ENCODE assay signal across 22 mouse cellular contexts in the genomic region with DNA sequence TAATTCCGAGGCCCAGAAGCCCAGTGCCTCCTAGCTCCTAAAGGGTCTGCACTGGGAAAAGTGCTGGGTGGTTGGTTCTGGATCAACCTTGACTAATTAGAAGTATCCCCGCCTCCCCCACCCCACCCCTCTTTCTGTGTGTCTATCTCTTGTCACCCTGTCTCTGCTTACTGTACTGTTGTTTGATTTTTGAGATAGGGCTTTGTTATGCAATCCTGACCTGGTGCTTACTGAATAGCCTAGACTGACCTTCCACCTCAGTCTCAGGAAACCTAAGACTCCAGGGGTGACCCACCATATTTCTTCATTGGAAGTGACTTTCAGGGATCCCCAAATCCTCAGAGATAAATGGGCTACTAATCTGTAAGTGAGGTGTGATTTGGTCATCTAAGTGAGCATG. TPM values are rescaled to one million over a fixed set of nuclear protein-coding genes. Genes with fewer than 3 reads are reported as not detected.
DNase-seq lines count a peak whose midpoint lies in the region; ATAC-seq lines count a peak whose summit lies in the region.
"Had no signal": no experiment of that assay in that cellular context is flagged by ENCODE, and none has a peak within 500 bp of the region (broad histone marks: within the 10 kb centered on the region; RNA-seq: fewer than 3 reads in every experiment).

No protein-coding gene starts in this region.

- H3K4me3 ChIP-seq in liver, embryonic 11.5 days (ENCODE audit: low read depth, low read length) = no peak overlapping the region
- H3K4me3 ChIP-seq in liver, embryonic 12.5 days = no peak overlapping the region
- H3K4me3 ChIP-seq in midbrain, embryonic 10.5 days = no peak overlapping the region
- H3K4me3 ChIP-seq: embryonic facial prominence, embryonic 10.5 days; embryonic facial prominence, embryonic 12.5 days; forebrain, embryonic 13.5 days; forebrain, embryonic 15.5 days had no signal

- H3K36me3 ChIP-seq in liver, embryonic 11.5 days (ENCODE audit: control insufficient read depth, insufficient read depth, low read length) = no peaks in the 10 kb centered on the region
- H3K36me3 ChIP-seq in liver, embryonic 12.5 days = no peaks in the 10 kb centered on the region
- no peaks in the 10 kb centered on the region for H3K36me3 ChIP-seq in midbrain, embryonic 10.5 days
- H3K36me3 ChIP-seq: embryonic facial prominence, embryonic 10.5 days; embryonic facial prominence, embryonic 12.5 days; forebrain, embryonic 15.5 days had no signal

- WGBS in liver, embryonic 11.5 days = 80% methylated on average over 2 of the region's 2 CpGs
- WGBS in liver, embryonic 12.5 days (ENCODE audit: insufficient replicate concordance) = 51% methylated on average over 2 of the region's 2 CpGs
- WGBS in midbrain, embryonic 10.5 days = 73% methylated on average over 2 of the region's 2 CpGs

- H3K4me2 ChIP-seq in liver, embryonic 11.5 days = no peak overlapping the region
- no peak overlapping the region for H3K4me2 ChIP-seq in liver, embryonic 12.5 days
- H3K4me2 ChIP-seq: embryonic facial prominence, embryonic 12.5 days; forebrain, embryonic 13.5 days; forebrain, embryonic 15.5 days had no signal

- no peaks in the 10 kb centered on the region for H3K9me3 ChIP-seq in liver, embryonic 11.5 days (ENCODE audit: control insufficient read depth, low read length)
- H3K9me3 ChIP-seq in liver, embryonic 12.5 days (replicated peaks) = no peaks in the 10 kb centered on the region
- H3K9me3 ChIP-seq in midbrain, embryonic 10.5 days (replicated peaks) = no peaks in the 10 kb centered on the region
- H3K9me3 ChIP-seq: embryonic facial prominence, embryonic 10.5 days; embryonic facial prominence, embryonic 12.5 days; forebrain, embryonic 13.5 days; forebrain, embryonic 15.5 days had no signal

- no peaks in the 10 kb centered on the region for H3K4me1 ChIP-seq in liver, embryonic 11.5 days (replicated peaks; ENCODE audit: control insufficient read depth, insufficient read depth, low read length)
- no peaks in the 10 kb centered on the region for H3K4me1 ChIP-seq in liver, embryonic 12.5 days
- H3K4me1 ChIP-seq in midbrain, embryonic 10.5 days = no peaks in the 10 kb centered on the region
- H3K4me1 ChIP-seq: embryonic facial prominence, embryonic 12.5 days; forebrain, embryonic 13.5 days; forebrain, embryonic 15.5 days had no signal

- no peak overlapping the region for H3K9ac ChIP-seq in liver, embryonic 11.5 days (ENCODE audit: low read depth, low read length)
- no peak overlapping the region for H3K9ac ChIP-seq in liver, embryonic 12.5 days
- H3K9ac ChIP-seq: embryonic facial prominence, embryonic 12.5 days; forebrain, embryonic 13.5 days; forebrain, embryonic 15.5 days; forebrain, postnatal 0 days had no signal

- no peak for DNase-seq in liver, embryonic 11.5 days (ENCODE audit: low spot score)
- DNase-seq in R1 (ENCODE audit: low read depth, low spot score) = peak; percentile 4
- DNase-seq in ZHBTc4 (ENCODE audit: low read depth, low spot score) = peak; percentile 6
- no peak for DNase-seq in embryo, embryonic 9.5 days (ENCODE audit: extremely low spot score)
- no peak for DNase-seq in midbrain, embryonic 10.5 days (ENCODE audit: low spot score)
- DNase-seq: adrenal gland, adult 2 months; adrenal gland, postnatal 10 days; adrenal gland, postnatal 25 days; cerebellum, adult 11 months; cerebellum, adult 18-20 months; cerebellum, adult 8-10 months; cerebellum, adult 9-11 months; cerebellum, postnatal 14 days; cerebellum, postnatal 36 days; embryo, embryonic 11 days; forebrain, postnatal 0 days had no signal

- ATAC-seq in liver, embryonic 11.5 days (replicated peaks; ENCODE audit: low FRiP score) = 0 out of 2 replicates have a peak, but pooled peaks have one; percentile 49
- no peak for ATAC-seq in liver, embryonic 12.5 days
- ATAC-seq: forebrain, embryonic 13.5 days; forebrain, embryonic 15.5 days; forebrain, postnatal 0 days had no signal

- no peak overlapping the region for H3K27ac ChIP-seq in liver, embryonic 11.5 days (ENCODE audit: low read depth, low read length)
- no peak overlapping the region for H3K27ac ChIP-seq in liver, embryonic 12.5 days
- H3K27ac ChIP-seq in midbrain, embryonic 10.5 days (replicated peaks) = no peak overlapping the region
- H3K27ac ChIP-seq: embryonic facial prominence, embryonic 10.5 days; embryonic facial prominence, embryonic 12.5 days; forebrain, embryonic 13.5 days; forebrain, embryonic 15.5 days had no signal

- no peaks in the 10 kb centered on the region for H3K27me3 ChIP-seq in liver, embryonic 11.5 days (replicated peaks; ENCODE audit: control insufficient read depth, insufficient read depth, low read length)
- H3K27me3 ChIP-seq in liver, embryonic 12.5 days (replicated peaks) = no peaks in the 10 kb centered on the region
- peaks cover 71% of the 10 kb centered on the region for H3K27me3 ChIP-seq in midbrain, embryonic 10.5 days (ENCODE audit: low read depth, poor library complexity, severe bottlenecking)
- H3K27me3 ChIP-seq: forebrain, embryonic 13.5 days; forebrain, embryonic 15.5 days had no signal

RNA-seq across cellular contexts. Expression of a gene that starts 3.9 kb away (rescaled TPM):
- polyA plus RNA-seq in liver, embryonic 11.5 days (2014; fragmentation: Nextera tagmentation; extraction: Ambion mirVana) = 0.25 and 0.38 TPM in 2 replicates
- polyA plus RNA-seq in liver, embryonic 12.5 days (2016; fragmentation: Nextera tagmentation; extraction: Ambion mirVana) = not detected in 2 replicates
- polyA plus RNA-seq in midbrain, embryonic 10.5 days (2016; fragmentation: Nextera tagmentation; extraction: Ambion mirVana) = 0.33 and 0.46 TPM in 2 replicates
- polyA plus RNA-seq: adrenal gland, adult 2 months; C2C12; forebrain, embryonic 13.5 days; forebrain, embryonic 15.5 days; forebrain, postnatal 0 days had no signal

Comparison
In these comparisons a context has a peak if more than half of its experiments do, and no peak if none do; other contexts are left out.
1. DNase-seq: peak in R1 (single experiment) and ZHBTc4 (single experiment); none in liver, embryonic 11.5 days (single experiment), embryo, embryonic 9.5 days (single experiment) and midbrain, embryonic 10.5 days (single experiment).